Mouse (Mus musculus) layer of hippocampus, postnatal 10 days (tissue): ENCODE measurements at regions not wholly inside any gene's neighbourhood (a gene's known extent, or its start where the extent isn't known, plus 50 kb on each side); places are given as distances from the start of the nearest gene placed in this dataset.

Experiments used
- DNase-seq, 2 experiments: peaks; one replicate each; pipeline ENCODE4 v3.0.0; 2021; ENCODE audit warnings: low spot score in 2 of 2

GRCm38 (mm10) chr16:21359459-21359858 is 63.5 kb upstream of the Vps8 start:
- no peak for DNase-seq

GRCm38 (mm10) chr16:21361406-21361805 is 61.5 kb upstream of the Vps8 start:
- DNase-seq, result no peak

- no peak for DNase-seq
These were observed 60.1 kb upstream of the Vps8 start for GRCm38 (mm10) chr16:21362663-21363367.

GRCm38 (mm10) chr16:21364885-21365284 is 58.0 kb upstream of the Vps8 start:
- no peak for DNase-seq

- peak; percentile 25 to 38 for DNase-seq
These were observed 55.5 kb upstream of the Vps8 start for GRCm38 (mm10) chr16:21367449-21367848.

GRCm38 (mm10) chr16:21368821-21369220 is 54.1 kb upstream of the Vps8 start:
- no peak for DNase-seq

- DNase-seq, result no peak
These were observed 53.1 kb upstream of the Vps8 start for GRCm38 (mm10) chr16:21369569-21370512.
